Mouse (Mus musculus) myocyte (in vitro differentiated cells): ENCODE data around the gene Ctps.

Experiments
- POLR2A ChIP-seq: IDR thresholded peaks from one replicate; pipeline ENCODE4 v1.6.1; 2011; ENCODE audit warnings: low read depth, mild to moderate bottlenecking, control low read depth, moderate library complexity; ENCODE audit not compliant: insufficient read length
- TCF3 ChIP-seq: IDR thresholded peaks from one replicate; pipeline ENCODE4 v1.6.1; 2011; ENCODE audit warnings: low read depth, control low read depth; ENCODE audit not compliant: insufficient read length

- TF ChIP-seq TCF3 (no peak), POLR2A (no peak)
These were observed 19.0 kb upstream of the Ctps start for GRCm38 (mm10) chr4:120589070-120589469.
